Mouse (Mus musculus) liver, adult 2 months (tissue): ENCODE measurements around the gene Rsph4a.

ENCODE experiments used
- CTCF ChIP-seq: fragments of 200-500 bp; IDR thresholded peaks from 2 replicates; pipeline ENCODE4 v1.5.1; 2011; ENCODE audit warnings: low read depth, low read length, control low read depth
- POLR2A ChIP-seq: fragments of 200-500 bp; IDR thresholded peaks from 2 replicates; pipeline ENCODE4 v1.6.1; 2011; ENCODE audit warnings: low read length, control low read depth; ENCODE audit not compliant: insufficient read depth; ENCODE audit errors: extremely low read depth

DNA sequence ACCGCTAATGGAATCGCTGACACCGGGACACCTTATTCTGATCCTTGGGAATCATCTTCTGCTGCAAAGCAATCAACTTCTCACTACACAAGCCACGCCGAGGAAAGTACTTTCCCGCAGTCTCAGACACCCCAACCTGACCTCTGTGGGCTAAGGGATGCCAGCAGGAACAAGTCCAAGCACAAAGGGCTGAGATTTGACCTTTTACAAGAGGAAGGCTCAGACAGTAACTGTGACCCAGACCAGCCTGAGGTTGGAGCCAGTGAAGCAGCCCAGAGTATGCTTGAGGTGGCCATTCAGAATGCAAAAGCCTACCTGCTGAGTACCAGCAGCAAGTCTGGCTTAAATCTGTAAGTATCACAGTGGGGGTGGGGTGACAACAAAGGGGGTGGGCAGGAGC lies 578 bp downstream of the Rsph4a start:
- TF ChIP-seq POLR2A (no peak), CTCF (no peak)
